Mouse (Mus musculus) midbrain, embryonic 16.5 days (tissue): ENCODE data around the gene Chpf2. TPM values are rescaled to one million over a fixed set of nuclear protein-coding genes. Genes with fewer than 3 reads are reported as not detected.

Source experiments
- ATAC-seq: fragments of 200-750 bp; cut with Nextera tagmentation; 2 replicates; pipeline ENCODE4 v1.8.0; 2017; ENCODE audit warnings: moderate TSS enrichment
- H3K27ac ChIP-seq: fragments of 300-500 bp; sonication (generic); 2 replicates; pipeline ENCODE4 v1.5.1; 2014; ENCODE audit warnings: mild to moderate bottlenecking, low read length, mixed read lengths
- H3K27me3 ChIP-seq: fragments of 300-500 bp; sonication (generic); 2 replicates; pipeline ENCODE4 v1.6.1; 2014; ENCODE audit warnings: low read depth, low read length, mixed read lengths; ENCODE audit not compliant: control insufficient read depth, insufficient read depth
- H3K36me3 ChIP-seq: fragments of 300-500 bp; sonication (generic); 2 replicates; pipeline ENCODE4 v1.6.1; 2014; ENCODE audit warnings: mild to moderate bottlenecking, low read length, moderate library complexity, mixed read lengths; ENCODE audit not compliant: control insufficient read depth, insufficient read depth
- H3K4me1 ChIP-seq: fragments of 300-500 bp; sonication (generic); 2 replicates; pipeline ENCODE4 v1.6.1; 2014; ENCODE audit warnings: mild to moderate bottlenecking, low read length, mixed read lengths; ENCODE audit not compliant: control insufficient read depth, insufficient read depth
- H3K4me2 ChIP-seq: fragments of 300-500 bp; sonication (generic); 2 replicates; pipeline ENCODE4 v1.6.1; 2014; ENCODE audit warnings: mild to moderate bottlenecking, low read length, mixed read lengths
- H3K4me3 ChIP-seq: fragments of 300-500 bp; sonication (generic); 2 replicates; pipeline ENCODE4 v1.5.1; 2014; ENCODE audit warnings: low read depth, mild to moderate bottlenecking, low read length, moderate library complexity, mixed read lengths
- H3K9ac ChIP-seq: fragments of 300-500 bp; sonication (generic); 2 replicates; pipeline ENCODE4 v1.6.1; 2014; ENCODE audit warnings: low read depth, low read length, mixed read lengths
- H3K9me3 ChIP-seq: fragments of 300-500 bp; sonication (generic); replicated peaks from 2 replicates; pipeline ENCODE4 v1.6.1; 2014; ENCODE audit warnings: mild to moderate bottlenecking, low read length, mixed read lengths; ENCODE audit not compliant: control insufficient read depth, poor library complexity, severe bottlenecking
- WGBS: fragments of 180-500 bp; shearing (Covaris S2); extraction: QIAGEN DNeasy Blood & Tissue Kit; methylation state at CpG from one replicate; pipeline ENCODE4 v1.1.7; 2014; 5-methylcytosine and 5-hydroxymethylcytosine counted together
- polyA plus RNA-seq: library from polyadenylated mRNA; unstranded; fragments of >200 nt; fragmentation: Nextera tagmentation; extraction: Ambion mirVana; gene quantifications from 2 replicates; pipeline ENCODE4 v1.2.1, GENCODE M21; 2015

The Chpf2 gene
- polyA plus RNA-seq, 1 experiment from 2014 or later: 23.3 TPM

DNA sequence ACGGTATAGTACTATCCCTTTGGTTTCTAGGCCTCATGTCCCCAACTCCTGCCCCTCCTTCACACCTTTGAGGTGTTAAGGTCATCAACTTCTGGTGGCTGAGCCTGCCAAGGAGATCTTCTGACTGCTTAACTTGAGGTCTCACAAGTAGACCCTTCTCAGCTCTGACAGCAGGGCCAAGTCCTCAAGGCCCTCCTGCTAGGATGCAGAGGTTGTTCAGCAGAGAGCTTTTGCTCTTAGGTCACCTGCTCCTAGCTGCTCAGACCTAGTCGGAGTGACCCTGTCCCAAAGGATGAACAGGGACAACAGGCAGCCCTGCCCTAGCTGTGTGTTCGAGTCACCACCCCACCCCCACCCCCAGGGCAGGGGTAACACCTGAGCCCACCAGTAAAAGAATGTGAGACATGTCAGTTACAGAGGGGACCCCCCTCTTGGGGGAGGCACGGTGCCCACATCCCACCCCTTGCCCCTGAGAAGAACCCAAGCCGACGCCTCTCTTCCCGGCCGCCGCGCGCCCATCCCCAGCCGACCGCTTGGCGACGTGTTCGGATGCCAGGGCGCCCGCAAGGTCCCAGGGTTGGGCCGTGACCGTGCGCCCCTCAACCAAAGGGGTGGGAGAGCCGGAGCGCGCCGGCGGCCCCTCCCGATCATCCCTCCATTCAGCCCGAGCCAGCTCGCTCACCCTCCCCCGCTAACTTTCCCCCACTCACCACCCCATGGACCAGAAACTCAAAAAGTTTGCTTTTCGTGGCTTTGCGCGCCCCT is 14.7 kb downstream of the Chpf2 start:
- peak overlapping the region; percentile 92 for H3K9ac ChIP-seq
- H3K27ac ChIP-seq: peak overlapping the region; percentile 100
- no peaks in the 10 kb centered on the region for H3K27me3 ChIP-seq
- 1% methylated on average over 28 of the region's 33 CpGs for WGBS
- H3K4me1 ChIP-seq: peaks cover 73% of the 10 kb centered on the region
- peak overlapping the region; percentile 97 for H3K4me2 ChIP-seq
- no peaks in the 10 kb centered on the region for H3K36me3 ChIP-seq
- no peak for ATAC-seq
- H3K9me3 ChIP-seq: no peaks in the 10 kb centered on the region
- peak overlapping the region; percentile 70 for H3K4me3 ChIP-seq

DNA sequence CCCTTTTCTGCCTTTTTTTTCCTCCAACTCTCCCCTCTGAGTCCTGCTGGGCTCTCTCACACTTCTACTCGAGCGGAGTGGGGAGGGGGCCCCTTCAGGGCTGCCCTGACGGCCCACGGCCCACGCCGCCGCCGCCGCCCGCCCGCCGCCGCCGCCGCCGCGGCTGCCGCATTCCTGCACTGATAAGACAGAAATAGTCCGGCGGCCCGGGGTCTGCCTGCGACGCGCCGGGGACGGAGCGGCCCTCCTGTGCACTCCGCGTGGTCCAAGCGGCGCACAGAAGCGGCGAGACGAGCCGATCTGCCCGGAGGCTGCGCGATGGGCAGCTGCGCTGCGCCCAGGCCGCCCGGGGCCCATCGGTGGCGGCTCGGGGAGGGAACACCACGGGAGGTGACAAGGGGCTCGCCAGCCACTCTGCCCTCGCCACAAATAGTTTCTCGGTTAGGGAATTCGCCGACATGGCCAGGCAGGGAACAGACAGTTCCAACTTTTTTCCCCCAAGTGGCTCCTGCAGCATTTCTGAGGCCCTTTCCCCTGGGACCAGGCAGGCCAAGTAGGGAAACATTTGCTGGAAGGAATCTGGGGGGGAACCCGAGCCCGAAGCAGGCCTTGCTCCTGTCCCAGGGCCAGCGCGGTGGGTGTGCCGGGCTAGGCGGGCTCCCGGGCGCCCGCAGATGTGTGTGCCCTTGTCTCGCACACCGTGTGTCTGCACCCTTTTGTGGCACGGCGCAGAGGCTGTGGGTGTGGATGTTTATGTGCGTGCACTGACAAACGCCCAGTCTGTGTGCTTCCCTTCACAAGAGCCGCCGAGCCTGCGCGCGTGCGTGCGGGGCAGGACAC is 15.6 kb downstream of the Chpf2 start:
- Histone ChIP-seq H3K36me3 (no peaks in the 10 kb centered on the region), H3K27ac (peak overlapping the region; percentile 100), H3K27me3 (no peaks in the 10 kb centered on the region), H3K4me2 (peak overlapping the region; percentile 97), H3K4me1 (peaks cover 73% of the 10 kb centered on the region), H3K4me3 (peak overlapping the region; percentile 70), H3K9ac (peak overlapping the region; percentile 92), H3K9me3 (no peaks in the 10 kb centered on the region)
- peak; percentile 36 for ATAC-seq
- WGBS: under 1% methylated on average over 66 of the region's 73 CpGs

DNA sequence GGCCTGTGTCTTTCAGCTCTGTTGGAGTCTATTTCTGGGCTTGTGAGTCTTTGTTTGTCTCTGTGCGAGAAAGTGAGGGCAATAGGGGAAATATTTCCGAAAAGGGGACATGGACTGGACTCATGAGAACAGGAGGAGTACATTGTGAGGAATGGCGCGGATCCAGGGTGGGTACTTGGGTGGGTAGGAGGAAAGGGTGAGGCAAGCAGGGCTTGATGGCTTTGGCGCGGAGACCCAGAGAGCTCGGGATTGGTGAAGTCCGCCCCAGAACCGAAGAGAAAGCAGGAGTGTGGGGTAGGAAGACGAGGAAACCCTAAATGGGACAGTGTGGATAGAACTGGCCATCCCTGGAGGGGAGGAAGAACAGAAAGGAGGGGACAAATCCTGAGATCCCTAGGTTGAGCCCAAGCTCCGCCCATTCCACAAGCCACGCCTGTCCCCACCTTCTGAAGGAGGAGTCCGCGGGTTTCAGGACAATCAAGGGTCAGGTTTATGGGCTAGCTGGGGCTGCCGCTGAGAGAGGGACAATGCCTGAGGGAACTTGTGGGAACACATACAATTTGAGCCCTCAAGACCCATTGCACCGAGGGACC is 16.3 kb downstream of the Chpf2 start:
- no peaks in the 10 kb centered on the region for H3K36me3 ChIP-seq
- 2% methylated on average over 16 of the region's 16 CpGs for WGBS
- no peaks in the 10 kb centered on the region for H3K9me3 ChIP-seq
- peak overlapping the region; percentile 100 for H3K27ac ChIP-seq
- H3K27me3 ChIP-seq: no peaks in the 10 kb centered on the region
- H3K4me2 ChIP-seq: peak overlapping the region; percentile 97
- peak; percentile 12; the same call in 1 of the 2 replicates for ATAC-seq
- H3K4me3 ChIP-seq: peak overlapping the region; percentile 70
- peaks cover 68% of the 10 kb centered on the region for H3K4me1 ChIP-seq
- peak overlapping the region; percentile 92 for H3K9ac ChIP-seq

DNA sequence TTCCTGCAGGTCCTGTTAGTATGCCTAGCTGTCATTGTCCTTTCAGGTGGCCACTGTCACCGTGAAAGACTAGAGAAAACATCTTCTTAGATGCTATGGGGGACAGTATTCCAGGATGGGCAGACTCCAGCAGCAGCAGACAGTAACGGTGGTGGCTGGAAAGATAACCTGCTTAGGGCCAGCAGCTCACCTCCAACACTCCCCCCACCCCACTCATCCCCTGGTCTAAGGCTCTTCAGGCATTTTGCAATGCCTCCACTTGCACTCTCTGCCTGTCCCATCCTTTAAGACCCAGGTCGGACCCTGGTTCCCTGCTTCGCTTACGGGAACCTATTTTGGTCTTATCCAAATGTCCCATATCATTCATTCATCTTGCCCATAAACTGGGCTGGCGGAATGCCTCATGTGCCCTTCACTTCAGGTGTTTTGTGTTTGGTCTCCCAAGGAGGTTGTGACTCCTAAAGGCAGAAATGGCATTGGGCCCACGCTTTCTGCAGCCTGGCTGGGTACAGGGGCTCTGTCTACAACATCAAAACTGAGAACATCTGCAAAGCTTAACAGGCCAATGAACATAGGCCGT is 17.0 kb downstream of the Chpf2 start:
- Histone ChIP-seq H3K9me3 (no peaks in the 10 kb centered on the region), H3K27me3 (no peaks in the 10 kb centered on the region), H3K4me1 (peaks cover 62% of the 10 kb centered on the region), H3K4me2 (peak overlapping the region; percentile 97), H3K27ac (peak overlapping the region; percentile 100), H3K36me3 (no peaks in the 10 kb centered on the region), H3K4me3 (peak overlapping the region; percentile 70), H3K9ac (peak overlapping the region; percentile 92)
- no peak for ATAC-seq
- 57% methylated on average over 8 of the region's 8 CpGs for WGBS

DNA sequence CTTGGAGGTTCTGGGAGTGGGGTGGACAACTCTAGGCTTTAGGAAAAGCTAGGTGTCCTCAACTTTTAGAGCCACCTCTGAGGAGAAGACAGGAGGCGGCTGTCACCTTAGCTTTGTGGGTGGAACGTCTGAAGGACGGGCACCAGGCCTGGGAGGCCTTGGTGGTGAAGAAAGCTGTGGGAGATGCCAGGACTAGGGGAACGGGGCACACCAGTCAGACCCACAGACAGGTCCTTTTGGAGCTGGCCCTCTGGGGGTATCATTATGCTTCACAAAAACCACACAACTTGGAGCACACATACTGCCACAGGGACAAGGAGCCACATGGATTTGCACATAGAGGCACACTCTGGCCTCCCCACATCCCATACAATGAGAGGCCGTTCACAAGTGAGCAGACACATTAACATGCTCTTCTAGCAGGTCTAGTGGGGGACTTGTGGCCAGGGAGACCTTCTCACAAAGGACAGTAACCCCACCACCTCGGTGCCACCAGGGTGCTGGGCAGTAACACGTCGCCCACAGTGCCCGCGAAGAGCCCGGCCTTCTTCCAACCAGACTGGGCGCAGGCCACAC is 17.6 kb downstream of the Chpf2 start:
- H3K9me3 ChIP-seq: no peaks in the 10 kb centered on the region
- H3K4me1 ChIP-seq: peaks cover 57% of the 10 kb centered on the region
- peak; percentile 8; the same call in 1 of the 2 replicates for ATAC-seq
- H3K9ac ChIP-seq: peak overlapping the region; percentile 90
- WGBS: 14% methylated on average over 12 of the region's 12 CpGs
- H3K36me3 ChIP-seq: no peaks in the 10 kb centered on the region
- peak overlapping the region; percentile 100 for H3K27ac ChIP-seq
- H3K4me3 ChIP-seq: peak overlapping the region; percentile 62
- no peaks in the 10 kb centered on the region for H3K27me3 ChIP-seq
- peak overlapping the region; percentile 97 for H3K4me2 ChIP-seq

DNA sequence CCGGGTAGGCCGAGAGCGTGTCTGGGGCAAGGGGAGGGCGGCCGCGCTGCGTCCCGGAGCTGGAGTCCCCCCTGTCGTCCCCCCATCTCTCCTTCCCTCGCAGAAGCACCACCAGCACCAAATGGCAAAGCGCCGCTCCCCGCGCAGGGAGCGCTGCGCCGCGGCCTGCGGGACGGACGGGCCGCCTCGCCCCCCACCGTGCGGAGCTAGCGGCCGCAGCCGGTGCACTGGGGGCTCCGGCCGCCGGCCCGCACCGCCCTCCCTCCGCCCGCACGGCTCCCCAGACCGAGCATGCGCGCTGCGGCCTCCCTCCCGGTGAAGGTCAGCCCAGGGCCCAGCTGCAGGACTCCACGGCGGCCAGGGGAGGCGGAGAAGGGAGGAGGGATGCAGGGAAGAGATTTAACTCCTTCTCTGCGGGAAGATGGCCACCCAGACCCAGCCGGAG is 18.1 kb downstream of the Chpf2 start:
- Histone ChIP-seq H3K36me3 (no peaks in the 10 kb centered on the region), H3K9me3 (no peaks in the 10 kb centered on the region), H3K27ac (peak overlapping the region; percentile 100), H3K9ac (peak overlapping the region; percentile 90), H3K4me2 (peak overlapping the region; percentile 97), H3K27me3 (no peaks in the 10 kb centered on the region), H3K4me1 (peaks cover 53% of the 10 kb centered on the region), H3K4me3 (peak overlapping the region; percentile 62)
- WGBS: under 1% methylated on average over 43 of the region's 46 CpGs
- peak; percentile 67 for ATAC-seq

DNA sequence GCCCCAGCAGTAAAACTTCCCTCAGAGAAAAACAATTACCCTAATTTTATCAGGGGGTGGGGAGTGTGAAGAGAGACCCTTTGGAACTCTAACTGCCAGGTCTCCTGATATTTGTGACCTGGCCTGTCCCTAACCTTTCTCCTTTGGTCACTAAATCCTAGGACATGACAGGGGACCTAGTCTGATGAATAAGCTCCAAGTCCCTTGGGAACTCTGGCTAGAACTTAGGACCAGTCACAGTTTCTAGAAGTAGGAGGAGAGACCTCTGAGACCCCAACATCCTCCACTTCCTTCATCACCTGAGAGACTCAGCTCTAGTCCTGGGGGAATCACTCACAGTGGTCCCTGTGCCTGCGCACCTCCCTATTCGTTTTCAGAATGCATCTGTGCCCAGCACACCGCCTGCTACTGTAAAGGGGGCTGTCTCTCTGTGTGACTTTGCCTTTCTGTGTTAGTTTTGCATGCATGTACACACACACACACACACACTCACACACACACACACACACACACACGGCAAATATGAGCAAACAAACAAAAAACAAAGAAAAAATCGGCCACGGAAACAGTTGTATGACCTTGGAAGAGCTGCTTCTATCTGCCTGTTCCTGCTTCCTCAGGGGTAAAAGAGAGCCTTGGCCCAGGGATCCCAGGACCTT is 18.9 kb downstream of the Chpf2 start:
- WGBS: 3% methylated on average over 6 of the region's 6 CpGs
- H3K4me2 ChIP-seq: peak overlapping the region; percentile 97
- no peaks in the 10 kb centered on the region for H3K9me3 ChIP-seq

More for the DNA sequence above, 18.9 kb downstream of the Chpf2 start:
- ATAC-seq: no peak
- peak overlapping the region; percentile 90 for H3K9ac ChIP-seq
- peak overlapping the region; percentile 100 for H3K27ac ChIP-seq
- peak overlapping the region; percentile 62 for H3K4me3 ChIP-seq
- H3K27me3 ChIP-seq: no peaks in the 10 kb centered on the region
- no peaks in the 10 kb centered on the region for H3K36me3 ChIP-seq
- peaks cover 48% of the 10 kb centered on the region for H3K4me1 ChIP-seq
